Mouse (Mus musculus) ES-Bruce4 (cell line): ENCODE results near the gene H2-D1.

Experiments
- CTCF ChIP-seq: IDR thresholded peaks from one replicate; pipeline ENCODE4 v1.8.1; 2011; ENCODE audit warnings: low read depth, low read length
- EP300 ChIP-seq: IDR thresholded peaks from 2 replicates; pipeline ENCODE4 v1.6.1; 2011; ENCODE audit warnings: low read depth, low read length; ENCODE audit not compliant: insufficient read depth
- POLR2A ChIP-seq: IDR thresholded peaks from one replicate; pipeline ENCODE4 v1.8.1; 2011; ENCODE audit warnings: low read length; ENCODE audit not compliant: insufficient read depth

DNA sequence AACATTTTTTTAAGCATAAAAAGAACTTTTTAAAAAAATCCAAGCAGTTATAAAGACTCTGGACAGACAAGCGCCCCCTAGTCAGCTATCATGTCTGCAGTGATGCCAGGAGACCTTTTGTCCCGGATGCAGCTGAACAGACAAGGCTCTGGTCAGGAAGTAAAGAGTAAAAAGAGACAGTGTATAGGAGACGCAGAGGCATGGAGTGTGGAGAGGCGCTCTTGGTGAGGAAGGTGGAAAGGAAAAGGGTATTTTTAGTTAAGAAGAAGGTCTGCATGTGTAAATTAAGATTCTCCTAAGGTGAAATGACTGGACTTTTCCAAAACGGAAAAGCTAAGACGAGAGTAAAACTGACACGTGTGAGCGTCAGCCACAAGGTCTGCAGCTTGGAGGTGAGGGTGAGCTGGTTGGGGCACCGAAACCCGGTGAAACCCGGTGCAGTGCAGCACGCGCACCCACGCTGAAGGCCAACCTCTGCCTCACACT is 35.9 kb upstream of the H2-D1 start:
- TF ChIP-seq CTCF (no peak), POLR2A (no peak), EP300 (no peak)
